Mouse (Mus musculus): ENCODE measurements around the gene Pde8b. TPM values are rescaled to one million over a fixed set of nuclear protein-coding genes. Genes with fewer than 3 reads are reported as not detected.

Pde8b gene
- 3.7 TPM for polyA plus RNA-seq (2014; fragmentation: Illumina TruSeq; extraction: RNeasy Lipid Tissue Mini Kit (QIAGEN cat#74804); ENCODE audit: low read depth, low replicate concordance)

GRCm38 (mm10) chr13:95249511-95250456 lies at the start of gene Pde8b:
Pde8b (minus strand) TSS chr13:95250336.

GRCm38 (mm10) chr13:94976219-94977186 lies 273.6 kb downstream of the Pde8b start, which contains the start of gene Wdr41:
Wdr41 (plus strand) TSS chr13:94976344.

Other genes starting within 250 kb of the Pde8b start
- gene Zbed3, start 73.3 kb upstream of the Pde8b start, polyA plus RNA-seq (2014; fragmentation: Illumina TruSeq; extraction: RNeasy Lipid Tissue Mini Kit (QIAGEN cat#74804); ENCODE audit: low read depth, low replicate concordance), result 14.8 TPM
- 15.9 TPM for gene Aggf1, start 125.0 kb upstream of the Pde8b start, polyA plus RNA-seq (2014; fragmentation: Illumina TruSeq; extraction: RNeasy Lipid Tissue Mini Kit (QIAGEN cat#74804); ENCODE audit: low read depth, low replicate concordance)
- 0.20 TPM for gene Crhbp, start 194.6 kb upstream of the Pde8b start, polyA plus RNA-seq (2014; fragmentation: Illumina TruSeq; extraction: RNeasy Lipid Tissue Mini Kit (QIAGEN cat#74804); ENCODE audit: low read depth, low replicate concordance)
- 2.0 TPM for gene S100z, start 228.4 kb upstream of the Pde8b start, polyA plus RNA-seq (2014; fragmentation: Illumina TruSeq; extraction: RNeasy Lipid Tissue Mini Kit (QIAGEN cat#74804); ENCODE audit: low read depth, low replicate concordance)

All from testis, adult 10 weeks (tissue).